Mouse (Mus musculus): ENCODE measurements around the gene Glod4.
A peak's percentile ranks its signal among the peaks of the same experiment; 100 is the strongest.

Glod4 gene

DNA sequence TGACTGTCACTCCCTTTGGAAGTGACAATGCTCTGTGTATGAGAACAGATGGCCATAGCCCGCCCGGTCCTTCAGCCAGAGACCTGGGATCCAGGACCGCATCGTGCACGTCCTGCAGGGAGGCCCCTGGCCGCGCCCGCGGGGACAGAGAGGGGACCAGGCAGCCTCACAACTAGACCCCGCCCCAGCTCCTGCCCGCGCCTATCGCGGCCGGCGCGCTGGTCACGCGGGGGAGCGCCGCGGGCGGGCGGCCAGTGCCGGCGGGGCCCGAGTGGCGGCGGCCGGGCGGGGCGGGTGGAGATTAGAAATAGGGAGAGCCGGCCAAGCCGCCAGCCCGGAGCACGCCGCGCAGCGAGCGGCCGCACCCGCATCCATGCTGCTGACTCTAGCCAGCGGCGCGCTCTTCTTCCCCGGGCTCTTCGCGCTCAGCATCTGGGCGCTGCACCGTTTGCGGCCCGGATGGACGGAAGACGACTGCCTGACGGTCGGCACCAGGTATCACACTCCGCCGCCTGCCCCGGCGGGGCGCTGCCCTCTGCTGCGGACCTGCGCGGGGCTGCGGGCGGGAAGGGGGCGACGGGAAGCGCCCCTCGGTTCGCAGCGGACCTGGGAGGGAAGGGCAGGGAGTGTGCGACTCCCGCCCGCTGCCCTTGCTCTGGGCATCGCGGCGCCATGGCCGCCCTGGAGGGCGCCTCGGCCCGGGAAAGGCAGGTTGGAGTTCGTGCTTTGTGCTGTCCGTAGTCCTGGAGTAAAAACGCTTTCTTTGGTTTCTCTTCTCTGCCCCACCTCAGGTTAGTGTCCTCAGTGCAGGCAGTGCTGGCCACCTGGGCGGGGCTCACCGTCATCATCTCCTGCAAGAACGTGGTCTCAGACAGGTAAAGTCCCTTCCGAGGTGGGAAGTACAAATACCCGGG, 41.5 kb downstream of the Glod4 start:
- peak; percentile 54 to 62 for DNase-seq (ENCODE audit: low spot score in 2 of 2)

DNA sequence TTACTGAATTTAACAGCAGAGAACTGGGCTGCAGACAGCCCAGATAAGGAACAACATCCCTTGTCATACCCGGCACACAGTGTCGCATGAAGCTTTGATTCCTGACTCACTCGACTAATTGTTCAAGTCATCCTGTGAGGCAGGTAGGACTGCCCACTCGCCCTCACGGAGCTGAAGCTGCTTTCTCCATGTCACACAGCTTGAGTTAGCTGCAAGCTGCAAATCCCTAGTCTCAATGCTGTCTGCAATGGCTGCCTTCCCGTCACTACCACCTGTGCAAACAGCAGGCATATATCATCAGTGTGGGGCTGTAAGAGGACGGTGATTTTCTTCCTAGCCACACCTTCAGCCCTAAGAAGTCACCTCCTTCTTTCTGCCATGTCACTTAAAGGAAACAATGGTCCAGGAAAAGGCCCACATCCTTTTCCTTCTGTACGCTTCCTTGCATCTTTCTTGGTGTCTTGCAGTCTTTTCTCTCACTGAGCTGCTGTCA, 46.5 kb downstream of the Glod4 start:
- no peak for DNase-seq (ENCODE audit: low spot score in 2 of 2)

DNA sequence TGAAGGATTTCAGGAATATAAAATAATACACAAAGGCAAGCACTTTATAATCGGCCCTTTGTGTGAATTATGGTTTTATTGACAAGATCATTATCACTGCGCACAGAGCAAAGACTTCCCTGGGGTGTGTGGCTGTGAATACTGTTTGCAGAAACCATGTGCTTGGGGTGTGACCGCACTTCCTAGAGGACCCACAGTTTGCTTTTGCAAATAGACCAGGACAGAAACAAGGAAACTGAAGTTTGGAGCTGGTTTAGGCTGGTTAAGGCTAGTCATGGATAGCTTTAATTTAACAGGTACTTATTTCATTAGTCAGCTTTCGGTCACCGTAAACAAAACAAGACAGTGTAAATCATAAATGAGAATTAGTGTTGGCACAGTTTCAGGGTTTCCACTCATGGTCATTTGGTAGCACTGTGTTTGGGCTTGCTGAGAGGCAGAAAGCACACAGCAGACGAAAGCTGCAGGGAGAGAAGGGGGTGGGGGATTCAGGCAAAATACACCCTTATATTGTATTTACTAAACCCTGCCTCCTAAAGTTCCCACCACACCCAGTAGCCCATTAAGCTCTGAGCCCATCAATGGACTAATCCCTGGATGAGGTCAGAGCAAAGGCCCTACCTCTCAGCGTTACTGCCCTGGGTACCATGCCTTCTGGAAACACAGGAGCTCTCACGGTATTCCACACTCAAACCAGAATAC, 47.1 kb downstream of the Glod4 start:
- no peak for DNase-seq (ENCODE audit: low spot score in 2 of 2)

DNA sequence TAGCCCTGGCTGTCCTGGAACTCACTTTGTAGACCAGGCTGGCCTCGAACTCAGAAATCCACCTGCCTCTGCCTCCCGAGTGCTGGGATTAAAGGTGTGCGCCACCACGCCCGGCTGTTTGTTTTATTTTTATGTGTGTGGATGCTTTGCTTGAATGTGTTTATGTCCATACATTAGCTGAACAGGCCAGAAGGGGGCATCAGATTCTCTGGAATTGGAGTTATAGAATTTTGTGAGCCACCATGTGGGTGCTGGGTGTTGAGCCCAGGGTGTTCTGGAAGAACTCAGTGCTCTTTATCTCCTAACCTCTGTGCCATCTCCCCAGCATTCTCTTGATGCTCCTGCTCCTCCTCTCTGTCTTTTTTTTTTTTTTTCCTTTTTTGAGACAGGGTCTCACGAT, 56.6 kb downstream of the Glod4 start:
- no peak for DNase-seq (ENCODE audit: low spot score in 2 of 2)

DNA sequence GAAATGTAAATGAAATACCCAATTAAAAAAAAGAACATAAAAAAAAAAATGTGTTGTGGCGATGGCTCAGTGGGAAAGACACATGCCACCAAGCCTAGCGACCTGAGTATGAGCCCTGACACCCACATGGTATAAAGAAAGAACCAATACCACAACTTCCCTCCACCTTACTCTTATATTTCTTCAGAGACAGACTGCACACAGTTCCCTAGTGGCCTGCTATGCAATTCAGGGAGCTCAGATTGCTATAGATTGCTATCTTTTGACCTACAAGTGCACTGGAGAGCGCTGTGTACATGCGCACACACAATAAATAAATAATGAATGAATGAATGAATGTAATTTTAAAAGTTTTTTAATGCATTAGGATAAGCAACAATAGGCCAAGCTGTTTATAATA, 59.8 kb downstream of the Glod4 start:
- no peak for DNase-seq (ENCODE audit: low spot score in 2 of 2)

DNA sequence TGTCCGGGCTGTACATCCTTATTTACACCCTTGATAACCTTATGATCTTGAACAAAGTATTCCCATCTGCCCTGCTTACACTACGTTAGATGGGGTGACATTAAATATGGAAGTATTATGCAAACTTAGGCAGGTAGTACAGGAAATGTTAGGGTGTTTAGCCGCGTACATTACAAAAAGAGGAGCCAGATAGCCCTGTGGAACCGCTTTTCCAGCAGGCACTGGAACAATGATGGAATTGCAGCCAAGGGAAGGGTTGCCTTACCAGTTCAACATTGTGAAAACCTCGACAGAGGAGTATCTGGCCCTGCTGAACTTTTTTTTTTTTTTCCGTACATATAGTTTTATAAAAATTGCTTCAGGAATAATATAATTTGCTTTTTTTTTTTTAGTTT, 63.4 kb downstream of the Glod4 start:
- DNase-seq (ENCODE audit: low spot score in 2 of 2) = no peak

DNA sequence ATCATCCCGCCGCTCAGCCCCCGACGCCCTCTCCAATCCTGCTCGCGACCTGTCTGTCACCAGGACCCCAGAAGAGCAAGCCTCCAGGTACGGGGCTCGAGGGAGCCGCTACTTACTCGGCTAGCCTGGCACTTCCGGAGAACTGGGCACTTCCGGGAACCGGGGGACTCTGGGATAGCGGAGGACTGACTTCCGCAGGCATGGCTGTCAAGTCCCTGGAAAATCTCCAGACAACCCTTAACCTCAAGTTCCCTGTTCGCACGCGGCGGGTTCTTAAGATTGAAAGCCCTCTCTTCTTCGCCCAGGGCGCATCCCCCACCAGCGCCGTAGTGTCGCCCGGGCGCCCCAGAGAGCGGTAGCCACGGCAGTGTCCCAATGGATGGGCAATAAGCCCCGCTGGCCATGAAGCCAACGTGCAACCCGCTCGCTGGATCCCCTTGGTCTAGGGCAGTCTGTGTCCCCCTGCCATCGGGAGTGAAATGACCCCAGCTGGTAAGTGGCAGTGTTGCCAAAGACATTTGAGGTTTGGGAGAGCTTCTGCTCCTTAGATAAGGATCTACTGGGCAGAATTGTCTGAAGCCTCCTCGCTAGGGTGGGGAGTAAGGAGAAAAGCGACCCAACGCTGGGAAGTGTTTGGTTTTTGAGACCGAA, 63.9 kb downstream of the Glod4 start, which contains the start of the genes Vps53 and Fam57a:
Gene Vps53, minus strand, starts transcription at position 153 of the 651 bp plus-strand sequence.
Gene Fam57a, plus strand, starts transcription at position 177 of the 651 bp plus-strand sequence.
- peak; percentile 74 to 85 for DNase-seq (ENCODE audit: low spot score in 2 of 2)

DNA sequence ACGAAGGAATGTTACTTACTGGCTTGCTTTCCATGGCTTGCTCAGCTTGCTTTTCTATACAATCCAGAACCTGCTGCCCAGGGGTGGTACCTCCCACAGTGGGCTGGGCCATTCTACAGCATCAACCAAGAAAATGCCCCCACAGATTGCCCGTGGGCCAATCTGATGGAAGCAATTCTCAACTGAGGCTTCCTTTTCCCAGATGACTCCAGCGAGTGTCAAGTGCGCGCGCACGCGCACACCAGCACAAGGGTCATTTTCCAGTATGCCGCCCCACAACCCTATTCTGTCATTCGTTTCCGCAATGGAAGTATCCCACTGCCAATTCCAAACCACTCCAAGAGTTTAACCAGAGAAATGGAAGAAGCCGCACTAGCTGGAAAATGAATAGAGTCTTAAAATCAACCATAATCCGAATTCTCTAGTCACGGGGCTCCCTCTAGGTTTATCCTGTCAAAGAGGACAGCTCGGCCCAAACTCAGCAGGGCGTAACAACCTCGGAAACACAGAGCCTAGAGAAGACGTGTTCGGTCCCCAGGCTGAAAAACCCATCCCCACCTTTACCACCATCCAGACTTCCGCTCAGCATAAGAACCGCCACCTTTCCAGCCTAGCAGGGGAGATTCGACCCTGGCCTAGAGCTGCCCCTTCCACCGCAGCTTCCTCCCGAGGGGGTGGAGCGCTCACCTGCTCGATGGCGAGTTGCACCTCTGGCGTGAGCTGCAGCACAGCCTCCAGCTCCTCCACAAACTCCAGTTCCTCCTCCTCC, 64.6 kb downstream of the Glod4 start:
- no peak for DNase-seq (ENCODE audit: low spot score in 2 of 2)

DNA sequence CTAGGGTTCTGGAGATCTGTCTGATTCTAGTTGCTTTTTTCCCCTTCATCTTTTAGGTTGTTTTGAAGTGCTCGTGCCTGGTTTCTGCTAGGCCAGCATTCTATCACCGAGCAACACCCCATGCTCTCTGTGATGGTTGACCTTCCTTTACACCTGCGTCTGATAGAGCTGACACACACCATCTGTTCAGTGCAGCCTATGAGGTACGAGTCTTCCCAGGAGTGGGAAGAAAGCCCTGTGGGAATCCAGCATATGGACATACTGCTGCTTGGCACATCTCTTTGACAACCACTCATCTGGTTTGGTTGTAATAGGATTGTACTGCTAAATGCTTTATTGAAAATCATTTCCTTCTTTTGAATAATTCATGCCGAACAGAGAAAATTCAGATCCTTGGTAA, 73.3 kb downstream of the Glod4 start:
- DNase-seq (ENCODE audit: low spot score in 2 of 2) = no peak

DNA sequence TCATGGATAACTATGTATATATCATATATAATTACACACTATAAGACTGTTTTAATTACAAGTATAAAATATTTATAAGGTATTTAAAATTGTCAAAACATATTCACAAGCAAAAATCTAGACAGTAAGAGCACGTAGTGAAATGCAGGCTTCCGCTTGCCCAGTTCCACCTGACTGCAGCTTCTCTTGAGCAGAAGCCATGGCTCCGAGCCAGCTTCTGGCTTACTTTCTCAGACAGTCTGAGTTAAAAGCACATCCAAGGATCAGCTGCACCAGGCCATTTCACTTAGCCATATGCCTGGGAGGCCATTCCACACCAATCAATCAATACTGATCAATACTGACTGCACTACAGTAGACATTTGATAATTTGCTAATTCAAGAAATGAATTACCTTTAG, 74.5 kb downstream of the Glod4 start:
- no peak for DNase-seq (ENCODE audit: low spot score in 2 of 2)

DNA sequence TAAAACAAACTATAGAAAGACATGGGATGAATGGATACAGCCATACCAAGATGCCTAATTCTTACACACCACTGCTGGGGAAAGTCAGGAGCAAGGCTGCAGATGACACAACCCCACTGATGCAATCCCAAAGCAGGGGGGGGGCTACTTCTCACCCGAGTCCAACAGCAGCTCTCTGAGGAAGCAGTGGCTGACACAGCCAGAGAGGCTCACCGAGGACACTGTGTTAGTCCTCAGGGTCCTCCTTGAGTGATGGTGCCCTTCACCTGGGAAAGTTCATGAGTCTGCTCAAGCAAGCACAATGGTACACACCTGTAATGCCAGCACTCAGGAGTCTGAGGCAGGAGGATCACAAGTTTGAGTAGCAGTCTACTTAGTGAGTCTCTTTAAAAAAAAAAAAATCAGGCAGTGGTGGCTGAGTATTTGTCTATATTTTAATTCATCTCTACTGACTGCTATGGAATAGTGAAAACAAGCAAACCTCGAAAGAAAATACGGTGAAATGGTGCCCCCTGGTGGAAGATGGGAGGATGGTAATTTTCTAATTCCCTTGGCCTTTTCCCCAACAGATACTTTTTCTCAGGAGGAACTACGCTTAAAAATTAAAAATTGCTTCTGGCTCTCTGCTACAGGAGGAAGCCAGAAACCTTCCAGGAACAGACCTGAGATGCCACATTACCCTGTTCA, 76.3 kb downstream of the Glod4 start:
- peak; percentile 21 to 78 for DNase-seq (ENCODE audit: low spot score in 2 of 2)

DNA sequence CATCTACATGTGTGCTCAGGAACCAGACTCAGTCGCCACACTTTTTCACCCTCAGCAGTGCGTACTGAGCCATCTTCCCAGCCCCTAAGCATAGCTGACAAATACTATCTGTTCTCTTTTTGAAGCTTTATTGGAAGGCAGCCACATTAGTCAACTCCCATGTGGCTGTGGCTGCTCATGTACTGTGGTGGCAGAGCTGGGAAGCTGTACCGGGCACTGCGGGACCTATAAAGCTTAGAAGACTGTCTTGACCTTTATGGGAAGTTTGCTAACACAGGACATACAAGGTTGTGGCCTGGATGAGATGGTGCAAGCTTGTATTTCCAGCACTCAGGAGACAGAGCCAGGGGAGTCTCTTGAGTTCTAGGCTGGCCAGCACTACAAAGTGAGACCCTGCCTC, 76.9 kb downstream of the Glod4 start:
- DNase-seq (ENCODE audit: low spot score in 2 of 2) = no peak

DNA sequence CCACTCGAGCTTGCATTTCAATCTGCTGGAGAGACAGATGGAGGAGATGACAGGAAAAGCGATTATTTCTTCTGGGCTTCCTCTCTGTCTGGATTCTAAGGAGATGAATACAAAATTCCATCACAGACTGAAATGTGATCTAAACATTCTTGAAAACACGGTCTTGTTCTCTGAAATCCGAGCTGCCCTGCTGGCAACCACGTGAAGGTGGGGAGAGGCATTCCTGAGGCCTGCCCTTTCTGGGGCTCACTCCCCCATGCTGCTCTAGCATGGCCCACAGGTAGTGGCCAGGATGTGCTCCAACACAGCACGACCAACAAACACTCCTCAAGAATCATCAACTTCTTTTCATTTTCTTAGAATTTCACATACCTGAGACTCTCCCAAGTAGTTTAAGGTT, 83.3 kb downstream of the Glod4 start:
- DNase-seq (ENCODE audit: low spot score in 2 of 2) = no peak

DNA sequence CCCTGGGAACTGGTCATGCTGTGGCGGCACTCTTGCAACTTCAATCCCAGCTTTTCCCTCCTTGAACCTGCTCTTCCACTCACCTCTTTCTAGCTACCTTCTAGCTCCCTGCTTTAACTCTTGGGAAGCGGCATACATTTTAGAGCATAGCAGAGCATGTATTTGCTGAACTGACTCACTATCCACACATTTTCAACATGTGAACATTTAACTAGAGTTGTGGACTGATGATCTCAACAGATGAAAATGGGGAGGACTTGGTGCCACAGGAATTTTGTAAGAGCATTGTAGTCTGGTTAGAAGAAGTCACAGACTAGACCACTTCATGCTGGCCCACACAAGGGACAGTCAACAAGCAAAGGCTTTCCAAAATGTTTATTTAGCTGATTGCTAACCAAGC, 85.2 kb downstream of the Glod4 start:
- no peak for DNase-seq (ENCODE audit: low spot score in 2 of 2)

DNA sequence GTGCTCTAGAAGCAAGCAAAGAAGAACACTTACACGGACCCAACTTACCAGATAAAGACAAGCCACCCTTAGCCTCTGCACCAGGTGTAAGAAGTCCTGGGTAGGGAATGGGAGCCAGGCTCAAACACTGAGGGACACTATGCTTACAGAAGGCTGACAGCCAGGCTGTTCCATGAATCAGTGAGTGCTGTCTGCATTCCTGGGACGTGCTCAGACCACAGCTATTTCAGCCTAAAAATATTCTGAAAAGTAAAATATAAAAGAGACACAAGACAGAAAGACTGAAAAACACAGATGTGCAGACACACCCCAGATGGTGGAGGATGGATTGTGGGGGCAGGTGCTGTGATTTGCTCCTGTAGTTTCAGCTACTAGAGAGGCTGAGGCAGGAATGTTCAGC, 88.7 kb downstream of the Glod4 start:
- no peak for DNase-seq (ENCODE audit: low spot score in 2 of 2)

DNA sequence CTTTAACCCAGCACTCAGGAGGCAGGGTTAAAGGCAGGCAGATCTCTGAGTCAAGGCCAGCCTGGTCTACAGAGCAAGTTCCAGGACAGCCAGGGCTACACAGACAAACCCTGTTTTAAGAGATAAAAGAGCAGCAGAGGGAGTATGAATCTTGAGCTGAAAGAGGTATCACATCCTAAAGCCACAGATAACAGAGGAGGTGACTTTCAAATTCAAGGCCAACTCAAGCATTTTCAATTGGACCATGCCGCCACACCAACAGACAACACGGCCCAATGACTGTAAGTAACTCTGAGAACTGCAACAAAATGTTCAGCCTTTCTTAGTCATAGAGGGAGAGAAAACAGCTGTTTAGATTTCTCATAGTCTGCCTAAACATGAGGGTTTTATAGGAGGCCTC, 89.3 kb downstream of the Glod4 start:
- no peak for DNase-seq (ENCODE audit: low spot score in 2 of 2)

DNA sequence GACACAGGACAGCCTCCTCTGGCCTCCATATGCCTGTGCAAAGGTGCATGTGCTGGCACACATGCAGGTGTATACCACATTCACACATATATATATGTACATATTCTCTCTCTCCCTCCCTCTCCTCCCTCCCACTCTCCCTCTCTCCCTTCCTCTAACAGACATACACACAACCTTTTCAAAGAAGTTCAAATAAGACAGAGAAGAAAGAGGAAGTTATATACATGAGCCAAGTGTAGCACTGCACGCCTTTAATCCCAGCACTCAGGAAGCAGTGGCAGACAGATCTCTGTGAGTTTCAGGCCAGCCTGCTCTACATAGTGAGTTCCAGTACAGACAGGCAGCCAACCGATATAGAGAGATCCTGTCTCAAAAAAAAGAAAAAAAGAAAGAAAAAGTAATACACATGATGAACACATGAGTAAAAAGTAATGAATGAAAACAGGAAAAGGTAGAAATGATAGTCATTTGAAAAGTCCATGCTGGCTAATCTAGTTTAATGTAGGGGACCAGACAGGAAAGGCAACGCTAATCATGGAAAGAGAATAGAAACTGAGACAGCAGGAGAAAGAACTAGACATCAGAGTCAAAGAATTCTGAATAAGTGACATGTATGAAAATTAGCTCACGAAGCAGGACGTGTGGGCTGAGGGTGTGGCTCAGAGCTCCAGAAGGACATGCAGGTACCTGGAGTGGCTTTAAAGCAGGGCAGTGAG, 90.1 kb downstream of the Glod4 start:
- DNase-seq (ENCODE audit: low spot score in 2 of 2) = no peak

DNA sequence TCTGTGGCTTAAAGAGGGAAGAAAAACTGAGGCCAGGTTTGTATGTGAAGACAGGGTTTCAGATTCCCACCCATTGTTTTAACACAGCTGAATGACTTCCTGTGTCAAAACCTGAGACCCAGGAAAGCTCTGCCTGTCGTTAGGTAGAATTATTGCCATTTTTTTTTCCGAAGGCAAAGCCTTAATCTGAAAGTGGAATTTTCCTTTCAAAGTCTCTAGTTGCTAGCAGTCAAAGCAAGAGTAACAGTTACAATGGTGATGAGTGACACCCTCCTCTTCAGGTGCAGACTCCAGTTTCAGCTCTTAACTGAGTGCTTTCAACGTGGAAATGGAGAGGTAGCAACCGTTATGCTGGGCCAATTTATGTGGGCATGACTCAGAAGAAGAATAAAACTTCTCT, 92.5 kb downstream of the Glod4 start:
- no peak for DNase-seq (ENCODE audit: low spot score in 2 of 2)

DNA sequence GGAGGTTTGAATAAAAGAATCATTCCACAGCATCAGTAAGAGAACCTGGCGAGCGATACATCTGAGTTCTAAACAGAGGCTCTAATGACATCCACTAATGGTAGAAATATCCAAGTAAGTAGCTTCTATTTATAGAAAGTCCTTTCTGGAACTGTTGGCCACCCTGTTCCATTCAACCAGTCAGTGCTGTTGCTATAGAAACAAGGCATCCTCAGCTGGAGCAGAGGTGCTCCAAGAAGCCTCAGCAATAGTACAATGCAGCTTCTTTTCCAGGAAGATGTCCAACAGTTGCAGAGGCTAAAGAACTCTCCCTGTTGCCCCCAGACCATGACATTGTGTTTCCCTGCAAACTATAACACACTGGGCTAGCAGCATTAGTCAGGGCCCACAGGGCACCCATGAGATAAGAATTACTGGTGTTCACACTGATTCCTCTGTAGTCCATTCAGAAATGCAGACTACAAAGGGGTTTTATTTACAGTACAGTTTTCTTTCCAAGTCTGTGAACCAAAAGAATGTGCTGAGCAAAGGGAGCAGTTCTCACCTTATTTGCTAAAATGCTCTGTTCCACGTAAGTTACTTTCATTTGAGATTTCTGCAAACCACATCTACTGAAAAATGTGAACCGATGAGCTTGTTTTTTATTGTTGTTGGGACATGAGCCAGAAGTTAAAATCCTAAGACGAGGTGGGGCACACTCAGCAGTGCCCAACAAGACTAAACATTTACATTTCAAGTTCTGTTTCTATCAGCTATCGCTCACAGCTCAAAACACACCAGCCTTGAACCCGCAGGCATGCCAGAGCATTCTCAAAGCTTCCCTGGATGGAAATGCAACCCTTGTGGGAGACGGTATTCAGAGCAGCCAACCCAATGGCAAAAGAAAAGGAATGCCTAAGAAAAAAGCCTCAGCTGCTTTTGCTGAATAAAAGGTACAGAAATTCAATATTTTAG, 95.2 kb downstream of the Glod4 start:
- no peak for DNase-seq (ENCODE audit: low spot score in 2 of 2)
